In the genomic region with DNA sequence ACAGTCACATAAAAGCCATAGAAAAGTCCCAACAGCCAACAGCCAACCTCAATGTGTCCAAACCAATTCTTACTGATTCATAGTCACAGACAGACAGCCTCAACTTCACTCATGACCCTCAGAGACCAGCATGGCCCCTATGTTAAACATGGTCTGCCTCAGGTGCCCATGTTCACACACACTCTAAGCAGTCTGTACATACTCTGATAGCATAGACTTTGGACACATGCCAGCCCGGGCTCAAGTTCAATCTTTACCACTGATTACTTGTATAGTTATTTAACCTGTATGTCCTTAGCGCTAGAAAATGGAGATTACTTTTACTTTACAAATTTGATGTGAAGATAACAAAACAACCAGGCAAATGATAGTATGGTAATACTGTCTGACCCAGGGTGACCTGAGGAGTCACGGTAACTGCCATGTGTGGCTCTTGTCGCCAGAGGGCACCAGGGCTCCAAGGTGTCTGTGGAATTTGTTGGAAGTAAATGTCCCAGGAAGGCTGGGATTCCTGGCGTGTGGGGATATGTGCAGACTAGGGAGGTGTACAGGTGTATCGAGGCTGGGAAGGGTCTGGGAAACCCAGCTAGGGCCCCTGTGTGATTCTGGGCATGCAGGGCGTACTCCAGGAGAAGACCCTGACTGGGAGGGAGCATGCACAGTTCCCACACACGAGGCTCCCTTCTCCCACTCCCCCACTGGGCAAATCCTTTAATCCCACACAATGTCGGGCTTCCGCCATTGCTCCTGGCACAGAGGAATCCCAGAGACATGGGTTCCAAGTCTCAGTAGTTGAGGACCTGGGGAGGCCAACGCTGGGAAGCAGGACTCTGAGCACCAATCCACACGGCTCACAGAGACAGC, we compare ENCODE assay signal across 8 mouse cellular contexts. TPM values are rescaled to one million over a fixed set of nuclear protein-coding genes. Genes with fewer than 3 reads are reported as not detected.
DNase-seq lines count a peak whose midpoint lies in the region; ATAC-seq and TF ChIP-seq lines count a peak whose summit lies in the region.

No protein-coding gene starts in this region.

- TF ChIP-seq POLR2A in kidney, adult 2 months (IDR thresholded peaks at IDR 0.05; ENCODE audit: low read depth, low read length), result no peak

- DNase-seq in A20 (ENCODE audit: low read depth, low spot score), result peak; percentile 46
- peak; percentile 54 for DNase-seq in adrenal gland, adult 8-10 months
- peak; percentile 73 for DNase-seq in embryo, embryonic 9.5 days (ENCODE audit: extremely low spot score)
- DNase-seq in heart, adult 8-10 months (ENCODE audit: low spot score), result peak; percentile 78
- peak; percentile 86 for DNase-seq in kidney, adult 2 months
- peak; percentile 14 for DNase-seq in thymus, postnatal 0 days (ENCODE audit: low spot score)

- H3K9ac ChIP-seq in liver, embryonic 15.5 days, result peak overlapping the region; percentile 75
- H3K9ac ChIP-seq in neural tube, embryonic 12.5 days, result no peak overlapping the region

- H3K27me3 ChIP-seq in kidney, adult 2 months (replicated peaks; ENCODE audit: control insufficient read depth, insufficient read depth, low read length), result no peaks in the 10 kb centered on the region
- H3K27me3 ChIP-seq in liver, embryonic 15.5 days, result peaks cover 48% of the 10 kb centered on the region
- H3K27me3 ChIP-seq in neural tube, embryonic 12.5 days (replicated peaks), result peaks cover 13% of the 10 kb centered on the region; the same call in 1 of the 2 replicates

- H3K9me3 ChIP-seq in liver, embryonic 15.5 days (replicated peaks), result no peaks in the 10 kb centered on the region
- no peaks in the 10 kb centered on the region for H3K9me3 ChIP-seq in neural tube, embryonic 12.5 days

- no peak overlapping the region for H3K4me3 ChIP-seq in kidney, adult 2 months (ENCODE audit: insufficient read depth, low read depth, low read length)
- H3K4me3 ChIP-seq in liver, embryonic 15.5 days (replicated peaks), result peak overlapping the region; percentile 50
- H3K4me3 ChIP-seq in neural tube, embryonic 12.5 days, result no peak overlapping the region

- 9% methylated on average over 12 of the region's 12 CpGs for WGBS in kidney, adult 2 months
- 8% methylated on average over 12 of the region's 12 CpGs for WGBS in liver, embryonic 15.5 days (ENCODE audit: insufficient replicate concordance)
- WGBS in neural tube, embryonic 12.5 days, result 9% methylated on average over 12 of the region's 12 CpGs

- peak; percentile 99; the same call in 1 of the 2 replicates for TF ChIP-seq CTCF in kidney, adult 2 months (conservative IDR thresholded peaks at IDR 0.05; ENCODE audit: insufficient read depth, insufficient read length, low read depth, low read length)

- 0 out of 2 replicates have a peak, but pooled peaks cover 2% of the 10 kb centered on the region for H3K4me1 ChIP-seq in kidney, adult 2 months (ENCODE audit: control insufficient read depth, insufficient read depth, low read length)
- H3K4me1 ChIP-seq in liver, embryonic 15.5 days (replicated peaks), result peaks cover 64% of the 10 kb centered on the region
- H3K4me1 ChIP-seq in neural tube, embryonic 12.5 days, result peaks cover 12% of the 10 kb centered on the region

- H3K27ac ChIP-seq in kidney, adult 2 months (ENCODE audit: insufficient read depth, low read depth, low read length), result no peak overlapping the region
- peak overlapping the region; percentile 99 for H3K27ac ChIP-seq in liver, embryonic 15.5 days (replicated peaks)
- H3K27ac ChIP-seq in neural tube, embryonic 12.5 days, result no peak overlapping the region

- no peaks in the 10 kb centered on the region for H3K36me3 ChIP-seq in kidney, adult 2 months (ENCODE audit: control insufficient read depth, insufficient read depth, low read length)
- no peaks in the 10 kb centered on the region for H3K36me3 ChIP-seq in liver, embryonic 15.5 days (replicated peaks)
- no peaks in the 10 kb centered on the region for H3K36me3 ChIP-seq in neural tube, embryonic 12.5 days

- H3K4me2 ChIP-seq in liver, embryonic 15.5 days, result peak overlapping the region; percentile 77
- H3K4me2 ChIP-seq in neural tube, embryonic 12.5 days (replicated peaks), result peak overlapping the region; percentile 32

- ATAC-seq in liver, embryonic 15.5 days (ENCODE audit: insufficient read depth), result peak; percentile 31
- peak; percentile 61 for ATAC-seq in neural tube, embryonic 12.5 days (ENCODE audit: low FRiP score, low read depth)

RNA-seq across cellular contexts. Expression of gene Slc6a9, which starts 4.8 kb away (rescaled TPM):
- total RNA-seq in adrenal gland, adult 8-10 months (2022), result 10 to 100 TPM; 15.7 to 23.6 (median 19.2) TPM
- total RNA-seq in heart, adult 8-10 months (2022), result 1 to 10 TPM; 1.7 to 2.3 (median 2.2) TPM
- 19.2 and 25.7 TPM in 2 replicates for polyA plus RNA-seq in kidney, adult 2 months (2012; rRNA removed)
- 56.1 and 56.4 TPM in 2 replicates for polyA plus RNA-seq in liver, embryonic 15.5 days (2015; fragmentation: Nextera tagmentation; extraction: Ambion mirVana)
- polyA plus RNA-seq in neural tube, embryonic 12.5 days (2016; fragmentation: Nextera tagmentation; extraction: Ambion mirVana), result 16.6 and 17.3 TPM in 2 replicates
- polyA plus RNA-seq in thymus, postnatal 0 days (2015; fragmentation: Nextera tagmentation; extraction: Ambion mirVana), result 1.4 and 2.6 TPM in 2 replicates

RNA-seq across cellular contexts. Expression of gene Ccdc24, which starts 42.9 kb away (rescaled TPM):
- 1 to 10 TPM; 1.1 to 1.8 (median 1.5) TPM for total RNA-seq in adrenal gland, adult 8-10 months (2022)
- under 1 TPM in 2 of 4 experiments, not detected in 2; 0.25 to 0.50 TPM for total RNA-seq in heart, adult 8-10 months (2022)
- polyA plus RNA-seq in kidney, adult 2 months (2012; rRNA removed), result 2.9 and 3.3 TPM in 2 replicates
- 1.2 TPM in 2 replicates for polyA plus RNA-seq in liver, embryonic 15.5 days (2015; fragmentation: Nextera tagmentation; extraction: Ambion mirVana)
- 1.4 and 2.7 TPM in 2 replicates for polyA plus RNA-seq in neural tube, embryonic 12.5 days (2016; fragmentation: Nextera tagmentation; extraction: Ambion mirVana)
- 0.08 and 0.33 TPM in 2 replicates for polyA plus RNA-seq in thymus, postnatal 0 days (2015; fragmentation: Nextera tagmentation; extraction: Ambion mirVana)

RNA-seq across cellular contexts. Expression of gene B4galt2, which starts 53.8 kb away (rescaled TPM):
- 10 to 100 TPM; 13.8 to 23.0 (median 19.7) TPM for total RNA-seq in adrenal gland, adult 8-10 months (2022)
- total RNA-seq in heart, adult 8-10 months (2022), result 1 to 10 TPM; 4.2 to 5.1 (median 4.4) TPM
- polyA plus RNA-seq in kidney, adult 2 months (2012; rRNA removed), result 4.9 and 9.8 TPM in 2 replicates
- 1.0 and 1.4 TPM in 2 replicates for polyA plus RNA-seq in liver, embryonic 15.5 days (2015; fragmentation: Nextera tagmentation; extraction: Ambion mirVana)
- polyA plus RNA-seq in neural tube, embryonic 12.5 days (2016; fragmentation: Nextera tagmentation; extraction: Ambion mirVana), result 44.5 and 46.9 TPM in 2 replicates
- 1.3 and 1.7 TPM in 2 replicates for polyA plus RNA-seq in thymus, postnatal 0 days (2015; fragmentation: Nextera tagmentation; extraction: Ambion mirVana)

RNA-seq across cellular contexts. Expression of gene Atp6v0b, which starts 57.6 kb away (rescaled TPM):
- 100 to 1,000 TPM; 234 to 264 (median 239) TPM for total RNA-seq in adrenal gland, adult 8-10 months (2022)
- 100 to 1,000 TPM; 108 to 133 (median 121) TPM for total RNA-seq in heart, adult 8-10 months (2022)
- polyA plus RNA-seq in kidney, adult 2 months (2012; rRNA removed), result 768 and 777 TPM in 2 replicates
- 168 and 195 TPM in 2 replicates for polyA plus RNA-seq in liver, embryonic 15.5 days (2015; fragmentation: Nextera tagmentation; extraction: Ambion mirVana)
- polyA plus RNA-seq in neural tube, embryonic 12.5 days (2016; fragmentation: Nextera tagmentation; extraction: Ambion mirVana), result 308 and 323 TPM in 2 replicates
- polyA plus RNA-seq in thymus, postnatal 0 days (2015; fragmentation: Nextera tagmentation; extraction: Ambion mirVana), result 215 TPM in 2 replicates

Comparison
In these comparisons a context has a peak if more than half of its experiments do, and no peak if none do; other contexts are left out.
1. DNase-seq: peak in every context shown above with its lines; median percentile 86 in kidney, adult 2 months; 78 in heart, adult 8-10 months; 73 in embryo, embryonic 9.5 days; 54 in adrenal gland, adult 8-10 months; 46 in A20; 14 in thymus, postnatal 0 days.